Mouse (Mus musculus) G1E (cell line): Measurements from ENCODE around the gene Hsd17b13. TPM values are rescaled to one million over a fixed set of nuclear protein-coding genes. Genes with fewer than 3 reads are reported as not detected.
"Not testable (repeated sequence)": the region's sequence is repeated elsewhere in the genome, so short reads cannot be mapped to it uniquely, and the experiment has no call there.

Experiments used
- ATAC-seq: 2 replicates; pipeline ENCODE4 v1.8.0; 2016; ENCODE audit warnings: mild to moderate bottlenecking; ENCODE audit not compliant: insufficient number of reproducible peaks, poor library complexity, low FRiP score, severe bottlenecking; ENCODE audit errors: extremely low read depth
- DNase-seq: peaks from one replicate; pipeline ENCODE4 v3.0.0; 2012; ENCODE audit warnings: low spot score
- H3K27me3 ChIP-seq: 2 replicates; pipeline ENCODE4 v1.6.1; 2012; ENCODE audit warnings: mild to moderate bottlenecking, low read length, inconsistent platforms; ENCODE audit not compliant: insufficient read depth
- H3K36me3 ChIP-seq: replicated peaks from 2 replicates; pipeline ENCODE3; 2012; ENCODE audit warnings: mild to moderate bottlenecking, inconsistent platforms
- H3K4me1 ChIP-seq: 2 replicates; pipeline ENCODE4 v1.6.1; 2012; ENCODE audit warnings: low read depth, low read length, inconsistent platforms, mixed read lengths; ENCODE audit not compliant: insufficient read depth
- H3K4me3 ChIP-seq: 2 replicates; pipeline ENCODE4 v1.5.1; 2012; ENCODE audit warnings: low read depth, mild to moderate bottlenecking, inconsistent platforms, low read length, moderate library complexity, mixed read lengths
- H3K9me3 ChIP-seq: replicated peaks from 2 replicates; pipeline ENCODE4 v1.6.1; 2012; ENCODE audit warnings: inconsistent platforms
- CTCF ChIP-seq: IDR thresholded peaks from 2 replicates; pipeline ENCODE4 v1.5.1; 2012; ENCODE audit warnings: low read depth, low read length, inconsistent platforms, mixed read lengths
- GATA1 ChIP-seq: IDR thresholded peaks from 2 replicates; pipeline ENCODE4 v1.6.1; 2012; ENCODE audit warnings: borderline replicate concordance, low read length, inconsistent platforms, mixed read lengths
- GATA2 ChIP-seq: IDR thresholded peaks from 2 replicates; pipeline ENCODE4 v1.6.1; 2012; ENCODE audit warnings: low read depth, low read length, inconsistent platforms, borderline replicate concordance
- POLR2AphosphoS5 ChIP-seq: IDR thresholded peaks from 2 replicates; pipeline ENCODE4 v1.6.1; 2012; ENCODE audit warnings: low read depth, low read length, inconsistent platforms; ENCODE audit not compliant: insufficient replicate concordance
- TAL1 ChIP-seq: conservative IDR thresholded peaks from 2 replicates; pipeline ENCODE4 v1.6.1; 2012; ENCODE audit warnings: low read depth, low read length, inconsistent platforms, mixed read lengths
- polyA plus RNA-seq: library from polyadenylated mRNA; stranded (reverse); fragments of >175 nt; gene quantifications from 2 replicates; pipeline ENCODE4 v1.2.3, GENCODE M21; 2012
- total RNA-seq, 2 experiments: library from RNA; stranded (forward) in 1 of 2; stranded (reverse) in 1 of 2; fragments of 200-1000 nt in 1 of 2; fragments of >200 nt in 1 of 2; fragmentation: Nextera tagmentation in 1 of 2; gene quantifications; 2 replicates each; pipeline ENCODE4 v1.2.3; 2014 to 2017

The Hsd17b13 gene
- total RNA-seq (2014; fragmentation: Nextera tagmentation) (not detected in 2 replicates), total RNA-seq (2017) (0.12 TPM in 1 of 2 replicates, not detected in the other), polyA plus RNA-seq (not detected in 2 replicates)

DNA sequence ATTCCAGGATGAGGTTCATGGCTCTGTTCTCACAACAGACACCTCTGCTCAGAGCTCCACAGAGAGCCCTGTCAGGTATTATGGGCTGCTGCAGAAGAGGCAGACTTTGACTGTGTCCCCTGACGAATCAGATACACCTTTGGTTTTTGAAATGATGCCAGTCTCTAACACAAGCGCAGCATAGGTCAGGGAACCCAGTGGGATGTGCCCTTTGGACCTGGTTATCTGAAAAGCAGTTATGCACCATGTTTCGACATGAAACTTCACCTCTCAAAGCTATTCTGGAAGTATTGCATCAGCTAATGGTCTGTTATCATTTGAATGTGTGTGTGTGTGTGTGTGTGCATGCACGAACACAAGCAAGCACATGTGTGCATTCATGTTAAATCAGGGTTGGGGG, at the start of gene Hsd17b13:
TSS of gene Hsd17b13 (minus strand) at position 114 of the 400 bp plus-strand sequence.
- no peak for TF ChIP-seq TAL1
- no peak for TF ChIP-seq GATA1
- TF ChIP-seq CTCF = no peak
- TF ChIP-seq GATA2 = no peak
- TF ChIP-seq POLR2AphosphoS5 = no peak
- no peaks in the 10 kb centered on the region for H3K36me3 ChIP-seq
- no peak for ATAC-seq
- no peak for DNase-seq
- H3K9me3 ChIP-seq = peaks cover 2% of the 10 kb centered on the region; the same call in 1 of the 2 replicates
- H3K27me3 ChIP-seq = no peaks in the 10 kb centered on the region
- H3K4me3 ChIP-seq = no peak within 1 kb of the TSS
- no peaks in the 10 kb centered on the region for H3K4me1 ChIP-seq

DNA sequence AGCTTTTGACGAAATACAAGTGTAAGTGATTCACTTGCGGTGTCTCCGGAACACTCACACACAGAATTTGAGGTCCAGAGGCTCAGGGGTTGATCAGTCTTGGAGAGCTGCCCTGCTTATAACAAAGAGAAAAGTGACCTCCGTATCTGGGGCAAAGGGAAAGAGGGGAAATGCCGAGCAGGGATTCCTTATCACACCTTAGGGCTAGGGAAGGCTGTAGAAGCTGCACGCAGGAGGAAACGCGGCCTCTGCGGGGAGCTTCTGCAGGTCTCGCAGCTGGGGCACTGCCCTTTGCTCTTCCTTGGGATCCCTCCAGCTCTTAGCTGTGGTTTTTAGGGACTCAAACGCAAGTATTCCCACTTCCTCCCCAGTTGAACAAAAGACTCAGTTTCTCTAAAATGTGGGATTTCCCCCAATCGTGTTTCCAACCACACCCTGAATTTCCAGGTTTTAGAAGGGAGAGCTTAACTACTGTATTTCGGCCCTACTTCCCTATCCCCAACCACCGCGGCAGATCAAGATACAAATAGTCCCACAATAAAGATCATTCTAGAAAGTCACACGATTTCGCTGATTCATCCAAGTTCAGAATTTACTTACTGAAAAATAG, 48.1 kb upstream of the Hsd17b13 start:
- H3K27me3 ChIP-seq = peaks cover 3% of the 10 kb centered on the region; the same call in 1 of the 2 replicates
- no peak for TF ChIP-seq TAL1
- TF ChIP-seq CTCF = no peak
- TF ChIP-seq GATA2 = no peak
- no peak for TF ChIP-seq GATA1
- TF ChIP-seq POLR2AphosphoS5 = no peak
- no peak for ATAC-seq
- H3K4me1 ChIP-seq = peaks cover 7% of the 10 kb centered on the region
- H3K9me3 ChIP-seq = no peaks in the 10 kb centered on the region
- DNase-seq = no peak
- H3K4me3 ChIP-seq = no peak overlapping the region
- H3K36me3 ChIP-seq = no peaks in the 10 kb centered on the region

DNA sequence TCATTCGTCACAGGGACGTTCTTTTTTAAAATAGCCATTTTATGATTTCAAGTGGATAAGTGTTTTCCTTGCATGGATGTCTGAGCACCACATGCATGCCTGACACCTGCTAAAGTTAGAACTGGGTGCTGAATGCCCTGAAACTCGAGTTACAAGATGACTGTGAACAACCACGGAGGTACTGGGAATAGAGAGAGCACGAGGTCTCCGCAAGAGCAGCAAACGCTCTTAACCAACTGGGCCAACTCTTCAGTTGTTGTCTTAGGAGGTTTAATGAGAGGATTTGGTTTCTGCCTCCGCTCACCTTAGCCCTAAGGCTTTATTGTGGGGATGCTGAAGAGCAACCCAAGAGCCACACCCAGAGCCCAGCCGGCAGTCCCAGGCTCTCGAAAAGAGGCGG, 47.6 kb upstream of the Hsd17b13 start:
- DNase-seq = no peak
- TF ChIP-seq POLR2AphosphoS5 (no peak), CTCF (no peak), GATA2 (no peak), GATA1 (no peak), TAL1 (no peak)
- ATAC-seq = no peak
- H3K27me3 ChIP-seq = peaks cover 3% of the 10 kb centered on the region; the same call in 1 of the 2 replicates
- H3K36me3 ChIP-seq = no peaks in the 10 kb centered on the region
- H3K4me3 ChIP-seq = no peak overlapping the region
- H3K9me3 ChIP-seq = no peaks in the 10 kb centered on the region
- H3K4me1 ChIP-seq = peaks cover 7% of the 10 kb centered on the region

DNA sequence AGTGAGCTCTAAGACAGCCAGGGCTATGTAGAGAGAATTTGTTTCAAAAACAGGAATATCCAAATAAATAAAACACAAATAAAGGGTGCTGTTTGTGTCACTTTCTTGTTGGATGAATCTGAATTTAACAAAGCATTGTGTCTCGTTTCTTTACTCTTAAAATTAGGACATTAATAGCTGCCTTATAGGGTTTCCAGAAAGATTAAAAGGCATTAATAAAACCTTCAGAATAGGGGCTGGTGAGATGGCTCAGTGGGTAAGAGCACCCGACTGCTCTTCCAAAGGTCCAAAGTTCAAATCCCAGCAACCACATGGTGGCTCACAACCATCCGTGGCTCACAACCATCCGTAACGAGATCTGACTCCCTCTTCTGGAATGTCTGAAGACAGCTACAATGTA, 47.0 kb upstream of the Hsd17b13 start:
- H3K27me3 ChIP-seq, H3K4me1 ChIP-seq, DNase-seq, H3K9me3 ChIP-seq, H3K36me3 ChIP-seq, ATAC-seq, H3K4me3 ChIP-seq: not testable (repeated sequence)

DNA sequence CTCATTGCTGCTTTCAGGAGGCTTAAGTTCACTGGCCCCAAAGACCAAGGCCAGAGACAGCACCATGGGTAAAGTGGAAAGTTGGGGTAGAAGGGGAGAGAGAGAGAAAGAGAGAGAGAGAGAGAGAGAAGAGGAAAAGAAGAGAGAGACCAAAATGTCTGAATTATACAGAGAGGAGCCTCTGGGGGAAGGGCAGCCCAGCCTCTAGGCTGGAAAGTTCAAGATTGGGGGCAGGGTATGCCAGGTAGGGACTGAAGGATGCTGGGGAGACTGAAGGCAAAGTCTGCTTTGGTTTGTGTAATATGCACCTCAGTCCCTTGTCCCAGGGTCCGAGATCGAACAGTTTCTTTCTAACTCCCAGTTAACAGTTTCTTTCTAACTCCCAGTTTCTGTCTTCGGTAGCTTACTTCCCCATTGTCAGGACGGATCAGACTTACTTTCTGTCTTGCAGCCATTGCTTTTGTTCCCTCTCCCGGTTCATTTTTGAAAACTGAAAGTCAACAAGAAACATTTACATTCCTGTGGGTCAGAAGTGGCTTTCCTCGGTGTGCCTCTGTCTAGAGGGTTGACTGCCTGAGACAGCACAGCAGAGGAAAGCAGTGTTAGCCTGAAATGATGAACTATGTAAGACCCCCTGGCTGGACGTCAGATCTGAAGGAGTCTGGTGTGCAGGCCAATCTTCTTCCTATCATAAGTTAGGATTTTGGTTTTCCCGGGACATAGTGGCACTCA, 46.2 kb upstream of the Hsd17b13 start:
- Histone ChIP-seq H3K9me3 (no peaks in the 10 kb centered on the region), H3K36me3 (no peaks in the 10 kb centered on the region), H3K27me3 (peaks cover 3% of the 10 kb centered on the region; the same call in 1 of the 2 replicates), H3K4me3 (no peak overlapping the region), H3K4me1 (peaks cover 7% of the 10 kb centered on the region)
- ATAC-seq = no peak
- DNase-seq = no peak
- TF ChIP-seq POLR2AphosphoS5 = no peak
- TF ChIP-seq GATA2 = no peak
- TF ChIP-seq CTCF = no peak

DNA sequence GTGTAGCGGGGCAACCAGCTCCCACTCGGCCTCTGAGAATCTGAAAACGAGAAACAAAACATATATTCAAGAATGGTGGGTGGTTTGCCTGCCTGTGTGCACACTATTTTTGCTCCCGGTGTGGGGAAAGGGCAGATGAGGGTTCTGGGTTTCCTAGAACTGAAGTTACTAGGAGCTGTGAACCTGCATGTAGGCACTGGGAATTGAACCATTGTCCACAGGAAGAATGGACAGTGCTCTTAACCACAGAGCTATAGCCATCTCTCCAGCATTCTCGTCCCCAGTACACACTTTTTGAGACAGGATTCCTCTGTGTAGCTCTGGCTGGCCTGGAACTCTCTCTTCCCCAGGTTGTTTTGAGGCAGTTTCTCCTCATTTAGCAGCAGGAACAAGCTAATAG, 45.3 kb upstream of the Hsd17b13 start:
- Histone ChIP-seq H3K9me3 (no peaks in the 10 kb centered on the region), H3K27me3 (peaks cover 3% of the 10 kb centered on the region; the same call in 1 of the 2 replicates), H3K36me3 (no peaks in the 10 kb centered on the region), H3K4me1 (peaks cover 7% of the 10 kb centered on the region), H3K4me3 (no peak overlapping the region)
- DNase-seq (no peak), ATAC-seq (no peak)
- TF ChIP-seq GATA1 (no peak), CTCF (no peak), GATA2 (no peak), TAL1 (no peak)
